Mouse (Mus musculus): Measurements from ENCODE around the gene Mettl7a2.

GRCm38 (mm10) chr15:100367119-100367518 is 14.1 kb downstream of the Mettl7a2 start:
- TF ChIP-seq HCFC1 (IDR thresholded peaks at IDR 0.05; ENCODE audit: borderline replicate concordance, insufficient read depth, low read length) (no peak), ZNF384 (IDR thresholded peaks at IDR 0.05; ENCODE audit: low read depth, low read length) (no peak), ZC3H11A (IDR thresholded peaks at IDR 0.05; ENCODE audit: borderline replicate concordance, low read depth, low read length) (no peak), MAFK (IDR thresholded peaks at IDR 0.05; ENCODE audit: insufficient read depth, low read depth, low read length) (peak; percentile 82)

All from ES-E14 (cell line).